Mouse (Mus musculus): ENCODE results near the gene Cldn10.
"Not testable (repeated sequence)": the region's sequence is repeated elsewhere in the genome, so short reads cannot be mapped to it uniquely, and the experiment has no call there.

DNA sequence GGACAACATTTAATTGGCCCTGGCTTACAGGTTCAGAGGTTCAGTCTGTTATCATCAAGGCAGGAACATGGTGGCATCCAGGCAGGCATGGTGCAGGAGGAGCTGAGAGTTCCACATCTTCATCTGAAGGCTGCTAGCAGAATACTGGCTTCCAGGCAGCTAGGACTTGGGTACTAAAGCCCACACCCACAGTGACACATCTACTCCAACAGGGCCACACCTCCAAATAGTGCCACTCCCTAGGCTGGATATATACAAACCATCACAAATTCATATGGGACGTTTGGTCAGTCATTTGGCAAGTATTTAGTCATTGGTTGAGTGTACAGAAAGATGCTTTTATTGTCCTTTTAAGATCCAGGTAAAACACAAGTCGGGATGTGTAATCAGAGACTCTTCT is 20.5 kb downstream of the Cldn10 start:
- TF ChIP-seq CTCF (conservative IDR thresholded peaks at IDR 0.05; ENCODE audit: insufficient read depth, insufficient read length, low read depth, low read length); POLR2A (IDR thresholded peaks at IDR 0.05; ENCODE audit: low read depth, low read length): not testable (repeated sequence)
